Mouse (Mus musculus) heart, postnatal 25 days (tissue): ENCODE results near the gene Col6a2. TPM values are rescaled to one million over a fixed set of nuclear protein-coding genes. Genes with fewer than 3 reads are reported as not detected.
A peak's percentile ranks its signal among the peaks of the same experiment; 100 is the strongest.

Experiments used
- DNase-seq: peaks from one replicate; pipeline ENCODE4 v3.0.0; 2022; ENCODE audit warnings: low spot score
- intact Hi-C: fragments of 180-260 bp; cut with DNase I; formaldehyde crosslinking; loops from one replicate; pipeline ENCODE4 v1.15.1; 2025
- total RNA-seq, 2 experiments: library from RNA; stranded (reverse); gene quantifications; 2 replicates each; pipeline ENCODE4 v1.2.3; 2021

Gene Col6a2
- total RNA-seq: 100 to 1,000 TPM in 1 of 2 experiments, 10 to 100 TPM in 1; 94.0 to 106 TPM

DNA sequence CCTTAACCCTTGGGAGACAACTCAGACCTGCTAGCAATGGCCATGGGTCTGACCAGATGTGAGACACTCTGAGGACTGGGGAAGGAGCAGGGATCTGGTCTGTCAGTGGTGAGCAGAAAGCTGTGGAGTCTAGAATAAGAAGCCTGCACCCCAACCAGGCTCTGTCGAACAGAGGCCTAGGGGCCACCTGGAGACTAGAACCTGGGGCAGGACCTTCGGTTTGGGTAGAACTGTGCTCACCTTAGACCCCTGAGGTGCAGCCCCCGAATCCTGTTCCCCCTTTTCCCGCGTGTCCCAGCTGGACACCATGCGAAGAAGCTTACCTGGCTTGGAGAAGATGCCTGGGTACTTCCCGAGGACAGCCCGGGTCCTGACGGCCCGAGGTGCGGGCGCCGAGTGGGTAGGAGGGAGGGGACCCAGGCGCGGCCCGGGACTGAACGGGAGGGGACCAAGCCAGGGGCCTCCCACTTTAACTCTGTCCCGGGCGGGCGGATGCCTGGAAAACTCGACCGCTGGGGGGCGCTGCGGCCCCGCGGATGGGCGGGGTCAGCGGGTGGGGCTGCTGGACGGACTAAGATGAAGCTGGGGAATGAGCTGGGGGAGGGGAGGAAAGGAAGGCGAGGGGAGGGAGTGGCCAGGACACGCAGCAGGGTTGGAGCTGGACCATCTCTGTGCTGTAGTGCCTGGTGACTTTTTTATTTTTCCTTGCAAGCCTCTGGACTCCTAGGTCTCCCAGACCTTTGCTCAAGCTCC, at the start of gene Col6a2:
TSS of gene Col6a2 (minus strand) at position 703 of the 753 bp plus-strand sequence.
- peak; percentile 90 for DNase-seq
- intact Hi-C loops: loop anchor here (2.0 kb wide), 1 partner anchor 112 kb away; no protein-coding TSS in a partner anchor

DNA sequence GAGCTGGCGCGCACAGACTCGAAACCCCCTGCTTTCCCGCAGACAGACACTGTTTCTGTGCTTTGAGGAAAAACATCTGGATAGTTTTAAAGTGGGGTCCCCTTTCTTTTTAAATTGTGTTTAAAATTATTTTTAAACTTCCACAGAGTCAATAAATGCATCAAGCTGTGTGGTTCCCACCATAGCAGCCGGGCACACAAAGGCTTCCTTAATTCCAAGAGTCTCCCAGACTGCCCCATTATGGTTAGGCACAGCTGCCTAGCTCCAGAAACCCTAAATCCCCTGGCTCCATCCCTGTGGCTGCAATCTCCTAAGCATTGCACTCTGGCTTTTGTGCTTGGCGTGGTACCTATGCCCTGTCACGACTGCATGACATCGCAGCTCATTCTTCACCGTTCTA, 48.5 kb upstream of the Col6a2 start:
- intact Hi-C loops: no loop called here

DNA sequence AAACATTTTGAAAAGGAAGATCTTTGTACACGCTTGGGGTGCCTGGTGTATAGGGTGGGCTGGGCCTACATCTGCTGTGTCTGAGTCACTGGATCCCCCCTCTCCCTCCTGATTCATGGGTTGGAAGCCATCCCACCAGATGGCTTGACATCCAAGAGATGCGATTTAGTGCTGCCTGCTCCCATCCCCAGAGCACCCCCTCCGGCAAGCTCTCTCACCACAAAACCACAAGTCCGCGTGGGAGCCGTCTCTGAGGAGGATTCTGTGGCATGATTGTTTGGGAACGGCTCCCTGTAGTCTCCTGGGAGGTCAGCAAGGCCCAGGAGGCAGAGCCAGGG, 45.5 kb upstream of the Col6a2 start:
- intact Hi-C loops: no loop called here

More for the DNA sequence above, 48.5 kb upstream of the Col6a2 start:
- DNase-seq: no peak

DNA sequence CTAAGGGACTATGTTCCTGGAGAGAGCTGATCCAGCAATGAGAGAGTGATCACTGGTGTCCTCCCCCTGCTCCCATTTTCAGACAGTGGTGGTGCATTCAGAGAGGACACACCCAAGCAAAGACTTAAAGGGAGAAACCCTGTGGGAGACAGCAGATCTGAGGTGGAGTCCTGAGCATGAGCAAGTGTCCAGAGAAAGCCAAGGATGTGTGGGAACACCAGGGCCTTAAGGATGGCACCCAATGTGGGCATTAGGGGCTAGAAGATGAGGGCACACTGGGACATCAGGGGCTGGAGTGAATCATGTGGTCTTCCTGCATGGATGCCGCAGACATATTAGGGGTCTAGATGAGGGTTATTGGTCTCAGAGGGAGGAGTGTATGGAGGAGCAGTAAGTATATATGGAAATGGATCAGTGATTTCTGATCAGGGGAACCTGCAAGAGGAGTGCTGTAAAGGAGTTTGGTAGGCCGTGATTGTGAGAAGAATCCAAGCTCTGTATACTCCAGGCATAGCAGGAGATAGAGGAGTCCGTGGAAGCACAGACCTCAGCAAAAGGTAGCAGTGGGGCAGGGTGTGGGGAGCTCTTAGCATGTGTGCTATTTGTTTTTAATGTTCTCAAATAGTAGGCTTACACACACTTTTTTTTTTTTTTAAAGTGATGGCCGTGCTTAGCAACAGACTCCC, 45.0 kb upstream of the Col6a2 start:
- no peak for DNase-seq
- intact Hi-C loops: no loop called here

More for the DNA sequence above, 45.5 kb upstream of the Col6a2 start:
- no peak for DNase-seq

DNA sequence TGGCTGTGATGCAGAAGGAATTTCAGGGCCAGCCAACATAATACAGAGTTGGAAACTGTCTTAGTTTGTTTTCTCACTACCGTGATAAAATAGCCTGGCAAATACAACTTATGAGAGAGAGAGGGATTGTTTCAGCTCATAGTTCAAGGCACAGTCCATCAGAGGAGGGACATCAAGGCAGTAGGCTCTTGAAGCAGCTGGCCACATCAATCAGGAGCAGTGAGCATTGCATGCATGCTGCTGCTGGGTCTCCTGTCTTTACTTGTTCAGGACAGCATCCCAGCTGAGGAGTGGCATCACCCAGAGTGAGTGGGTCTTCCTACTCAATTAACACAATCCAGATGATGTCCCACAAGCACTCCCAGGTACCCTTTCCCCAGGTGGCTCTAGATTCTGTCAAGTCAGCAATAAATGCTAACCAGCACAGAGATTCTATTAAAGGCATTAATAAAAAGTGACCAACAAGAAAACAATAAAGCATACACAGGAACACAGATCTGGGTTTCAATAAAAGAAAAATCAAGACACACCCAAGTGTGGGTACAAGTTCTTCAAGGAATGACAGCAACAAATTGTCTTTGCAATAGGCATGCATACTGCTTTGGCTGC, 43.9 kb upstream of the Col6a2 start:
- no peak for DNase-seq
- intact Hi-C loops: no loop called here

DNA sequence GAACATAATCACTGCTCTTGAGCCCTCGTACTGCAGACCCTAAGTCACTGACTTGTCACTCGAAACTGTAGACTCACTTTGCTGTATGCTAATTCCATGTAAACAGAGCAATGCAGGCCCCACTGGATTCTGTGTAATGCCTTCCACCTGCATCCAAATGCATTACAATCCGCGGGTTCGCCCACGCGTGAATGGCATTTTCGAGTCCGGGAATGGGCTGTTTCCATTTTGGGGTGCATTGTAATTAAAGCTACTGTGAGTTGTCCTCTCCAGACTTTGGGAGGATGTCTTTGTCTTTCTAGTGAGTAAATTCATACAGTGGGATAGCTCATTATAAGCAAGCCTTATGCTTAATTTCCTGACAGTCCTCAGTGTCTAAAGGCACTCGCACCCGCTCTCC, 42.1 kb upstream of the Col6a2 start:
- intact Hi-C loops: no loop called here
- DNase-seq: no peak

- intact Hi-C loops: no loop called here
- DNase-seq: peak; percentile 69
These were observed 41.0 kb upstream of the Col6a2 start for GRCm38 (mm10) chr10:76664156-76665115.

DNA sequence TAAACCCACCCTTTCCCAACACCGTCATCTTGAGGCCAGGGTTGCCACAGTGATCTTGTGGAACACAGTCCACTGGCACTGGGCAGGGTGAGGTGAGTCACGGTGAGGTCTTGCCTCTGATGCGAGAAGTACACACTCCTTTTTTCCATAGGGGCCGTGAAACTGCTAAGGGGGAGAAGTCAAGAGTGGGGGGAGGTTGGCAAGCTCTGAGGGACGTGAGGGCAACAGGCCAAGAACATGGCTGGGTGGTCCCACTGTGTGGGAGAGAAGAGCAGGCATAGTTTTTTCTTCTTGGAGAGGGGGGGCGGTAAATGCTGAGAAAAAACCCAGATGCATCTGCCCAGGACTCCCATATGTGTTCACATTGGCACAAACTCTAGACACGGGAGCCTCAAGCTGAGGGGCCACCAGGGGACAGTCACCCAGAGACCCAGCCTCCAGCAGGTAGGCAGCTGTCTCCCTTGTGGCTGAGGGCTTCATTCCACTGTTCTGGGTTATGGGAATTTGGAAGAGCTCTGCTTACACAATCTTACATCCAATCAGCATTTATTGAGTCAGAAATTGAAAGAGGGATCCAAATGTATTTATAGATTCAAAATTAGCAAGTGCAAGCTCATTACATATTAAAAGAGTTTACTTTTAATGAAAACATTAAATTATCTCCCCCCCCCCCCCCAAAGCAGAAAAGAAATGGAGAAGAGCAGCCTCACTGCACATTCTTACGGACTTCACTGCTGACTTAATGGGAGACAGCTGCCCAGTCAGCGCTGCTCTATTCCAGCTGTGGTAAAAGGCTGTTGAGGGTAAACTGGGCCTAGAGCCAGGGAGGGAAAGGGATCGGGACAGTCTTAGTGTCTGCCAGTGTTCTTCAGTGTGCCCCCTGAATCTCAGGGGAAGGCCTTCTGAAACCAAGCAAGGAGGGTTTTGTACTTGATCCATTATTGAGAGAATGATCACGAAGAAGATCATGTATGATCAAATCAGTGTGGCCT, 30.2 kb upstream of the Col6a2 start:
- DNase-seq: no peak
- intact Hi-C loops: no loop called here

- no peak for DNase-seq
- intact Hi-C loops: no loop called here
These were observed 27.4 kb upstream of the Col6a2 start for GRCm38 (mm10) chr10:76650662-76651342.

- intact Hi-C loops: no loop called here
- DNase-seq: peak; percentile 55
These were observed 25.3 kb upstream of the Col6a2 start for GRCm38 (mm10) chr10:76648738-76649137.

- intact Hi-C loops: no loop called here
- no peak for DNase-seq
These were observed 24.0 kb upstream of the Col6a2 start for GRCm38 (mm10) chr10:76647390-76647789.

GRCm38 (mm10) chr10:76645686-76646085, 22.3 kb upstream of the Col6a2 start:
- no peak for DNase-seq
- intact Hi-C loops: no loop called here

DNA sequence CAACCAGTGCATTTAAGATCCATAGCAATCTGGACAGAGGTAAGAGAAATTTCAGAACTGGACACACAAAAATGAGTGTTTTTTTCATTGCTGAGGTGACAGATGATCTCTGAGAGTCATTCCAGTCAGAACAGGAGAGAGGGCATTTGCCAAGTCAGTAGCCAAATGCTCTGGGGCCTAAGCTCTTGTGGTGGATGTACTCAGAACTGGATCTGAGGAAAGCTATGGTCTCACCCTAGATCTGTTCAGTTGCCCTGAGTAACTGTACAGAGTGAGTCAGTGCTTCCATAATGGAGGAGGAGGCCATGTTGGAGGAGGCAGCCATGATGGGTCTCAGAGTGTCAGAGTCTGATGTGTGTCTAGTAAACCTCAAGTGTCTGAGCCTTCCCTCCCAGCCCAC, 21.6 kb upstream of the Col6a2 start:
- intact Hi-C loops: no loop called here
- DNase-seq: no peak

GRCm38 (mm10) chr10:76643999-76644398, 20.6 kb upstream of the Col6a2 start:
- DNase-seq: peak; percentile 58
- intact Hi-C loops: no loop called here

DNA sequence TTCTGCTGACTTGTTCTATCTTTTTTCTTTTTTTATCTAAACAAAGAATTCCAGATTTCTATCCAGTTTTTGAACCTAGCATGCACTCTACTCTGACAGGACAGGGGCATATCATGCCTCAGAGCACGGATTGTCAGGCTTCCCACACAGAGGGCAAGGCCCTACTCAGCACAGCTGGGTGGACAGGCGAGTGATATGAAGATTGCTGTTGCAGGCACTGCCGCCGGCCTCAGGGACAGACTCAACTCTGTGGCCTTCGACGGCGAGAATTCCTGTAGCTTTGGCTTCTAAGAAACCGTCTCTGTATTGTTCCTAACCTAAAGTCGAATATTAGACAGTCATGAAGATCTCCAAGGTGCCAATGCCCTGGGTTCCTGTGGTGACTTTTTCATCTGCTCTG, 20.0 kb upstream of the Col6a2 start:
- intact Hi-C loops: no loop called here
- DNase-seq: no peak

DNA sequence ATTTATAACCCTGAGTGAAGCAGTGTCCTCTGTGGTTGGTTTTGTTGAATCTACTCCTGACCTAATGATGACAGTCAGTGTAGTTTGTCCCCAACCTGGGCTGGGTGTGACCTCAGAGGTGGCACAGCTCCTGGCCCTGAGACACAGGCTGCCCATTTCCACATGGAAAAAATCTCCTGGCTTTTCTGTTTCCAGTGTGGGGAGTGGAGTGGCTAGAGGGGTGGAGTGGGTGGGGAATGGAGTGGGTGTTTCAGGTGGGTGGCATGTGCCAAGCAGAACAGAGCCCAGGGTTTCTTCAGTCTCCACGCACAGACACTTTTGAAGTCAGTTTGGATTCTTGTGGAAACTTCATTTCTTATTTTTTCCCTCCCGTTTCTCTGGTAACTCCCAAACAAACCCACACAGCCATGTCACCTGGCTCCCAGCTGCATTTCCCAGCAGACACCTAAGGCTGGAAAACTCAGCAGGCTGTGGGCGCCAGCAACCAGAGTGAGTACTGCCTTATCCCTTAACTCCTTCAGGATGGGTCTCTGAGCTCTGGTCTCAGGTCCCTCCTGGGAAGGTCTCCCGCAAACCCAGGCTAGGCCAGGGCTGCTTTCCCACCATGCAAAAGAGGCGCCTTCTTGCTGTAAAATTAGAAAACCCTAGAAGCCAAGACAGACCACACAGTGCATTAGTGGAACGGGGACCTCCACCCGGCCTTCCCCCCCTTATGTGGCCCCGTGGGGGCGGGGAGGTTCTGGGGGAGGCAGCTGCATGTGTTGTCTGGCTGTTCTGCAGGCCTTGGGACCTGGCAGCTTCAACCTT, 19.4 kb upstream of the Col6a2 start:
- DNase-seq: peak; percentile 41
- intact Hi-C loops: no loop called here

- intact Hi-C loops: no loop called here
- no peak for DNase-seq
These were observed 18.6 kb upstream of the Col6a2 start for GRCm38 (mm10) chr10:76641894-76642627.
